Mouse (Mus musculus): Measurements from ENCODE around the gene Sgca.
A peak's percentile ranks its signal among the peaks of the same experiment; 100 is the strongest.

Sgca gene

GRCm38 (mm10) chr11:94943054-94943453, 33.1 kb downstream of the Sgca start:
- DNase-seq (ENCODE audit: low spot score): no peak

DNA sequence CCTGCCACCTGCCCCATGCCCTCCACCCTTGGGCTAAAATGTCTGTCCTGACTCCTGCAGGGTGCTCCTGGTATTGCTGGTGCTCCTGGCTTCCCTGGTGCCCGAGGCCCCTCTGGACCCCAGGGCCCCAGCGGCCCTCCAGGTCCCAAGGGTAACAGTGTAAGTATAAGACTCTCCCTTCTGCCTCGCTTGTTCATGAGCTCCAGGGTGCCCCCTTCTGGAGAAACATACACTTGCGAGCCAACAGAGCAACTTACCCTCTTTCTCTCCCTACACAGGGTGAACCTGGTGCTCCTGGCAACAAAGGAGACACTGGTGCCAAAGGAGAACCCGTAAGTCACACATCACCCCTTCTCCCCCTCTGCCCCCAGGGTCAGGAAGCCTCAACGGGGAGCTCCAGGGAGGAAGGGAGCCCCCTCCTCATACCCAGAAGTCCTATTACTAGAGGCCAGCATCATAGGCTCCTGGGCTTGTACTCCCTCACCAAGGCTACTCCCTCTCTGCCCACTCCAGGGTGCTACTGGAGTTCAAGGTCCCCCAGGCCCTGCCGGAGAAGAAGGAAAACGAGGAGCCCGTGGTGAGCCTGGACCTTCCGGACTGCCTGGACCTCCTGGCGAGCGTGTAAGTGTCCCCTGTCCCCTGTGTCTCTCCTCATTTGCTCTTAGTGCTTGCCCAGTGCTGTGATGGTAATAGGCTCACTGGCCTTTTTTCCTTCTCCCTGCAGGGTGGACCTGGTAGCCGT, 33.7 kb downstream of the Sgca start:
- no peak for DNase-seq (ENCODE audit: low spot score)

- DNase-seq (ENCODE audit: low spot score): no peak
These were observed 34.4 kb downstream of the Sgca start for GRCm38 (mm10) chr11:94941776-94942175.

- no peak for DNase-seq (ENCODE audit: low spot score)
These were observed 35.0 kb downstream of the Sgca start for GRCm38 (mm10) chr11:94941121-94941520.

DNA sequence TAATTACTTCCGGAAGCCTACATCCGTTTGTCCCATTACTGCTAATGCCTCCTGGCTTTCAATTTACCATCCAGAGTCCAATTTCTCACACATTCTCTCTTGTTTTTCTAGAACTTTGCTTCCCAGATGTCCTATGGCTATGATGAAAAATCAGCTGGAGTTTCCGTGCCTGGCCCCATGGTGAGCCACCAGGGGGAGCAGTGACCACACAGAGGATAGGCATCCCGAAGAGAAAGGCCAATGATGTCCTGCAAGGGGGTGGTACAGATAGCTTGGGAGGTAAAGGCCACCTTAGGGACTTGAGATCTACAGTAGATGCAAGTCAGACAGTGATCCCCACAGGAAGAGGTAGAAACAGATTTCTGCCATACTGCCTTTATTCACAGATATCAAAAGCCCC, 36.8 kb downstream of the Sgca start:
- no peak for DNase-seq (ENCODE audit: low spot score)

- no peak for DNase-seq (ENCODE audit: low spot score)
These were observed 37.8 kb downstream of the Sgca start for GRCm38 (mm10) chr11:94938296-94938695.

DNA sequence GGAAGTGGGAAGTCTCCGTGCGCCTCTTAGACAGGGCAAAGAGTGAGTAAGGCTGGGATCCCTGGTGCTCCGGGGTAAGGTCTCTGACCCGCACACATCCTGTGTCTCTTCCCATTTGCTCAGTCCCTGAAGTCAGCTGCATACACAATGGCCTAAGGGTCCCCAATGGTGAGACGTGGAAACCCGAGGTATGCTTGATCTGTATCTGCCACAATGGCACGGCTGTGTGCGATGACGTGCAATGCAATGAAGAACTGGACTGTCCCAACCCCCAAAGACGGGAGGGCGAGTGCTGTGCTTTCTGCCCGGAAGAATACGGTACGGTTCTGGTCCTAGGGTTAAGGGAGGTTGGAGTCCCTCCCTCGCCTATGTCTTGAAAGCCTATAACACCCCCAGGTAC, 38.3 kb downstream of the Sgca start:
- DNase-seq (ENCODE audit: low spot score): no peak

GRCm38 (mm10) chr11:94937335-94937781, 38.8 kb downstream of the Sgca start:
- DNase-seq (ENCODE audit: low spot score): peak; percentile 71

DNA sequence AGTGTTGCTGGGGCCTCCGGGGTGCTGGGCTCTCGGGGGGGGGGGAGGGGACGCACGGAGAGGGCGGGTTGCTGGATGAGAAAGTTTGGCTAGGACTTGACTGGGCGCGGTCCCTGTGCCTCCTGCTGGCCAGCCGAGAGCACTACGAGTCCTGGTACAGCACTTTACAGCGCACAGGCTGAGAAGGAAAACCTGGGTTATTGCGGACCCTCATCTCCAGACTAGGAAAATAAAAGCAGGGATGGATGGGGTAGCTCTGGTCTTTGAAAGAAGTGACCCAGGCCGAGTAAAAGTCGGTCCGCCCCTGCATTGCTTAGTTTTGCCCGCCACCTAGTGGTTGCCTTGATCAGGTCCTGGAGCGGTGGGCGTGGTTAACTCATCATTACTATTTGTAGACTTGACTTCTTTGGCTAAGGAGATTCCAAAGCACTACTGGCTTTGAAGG, 39.3 kb downstream of the Sgca start:
- DNase-seq (ENCODE audit: low spot score): peak; percentile 81

DNA sequence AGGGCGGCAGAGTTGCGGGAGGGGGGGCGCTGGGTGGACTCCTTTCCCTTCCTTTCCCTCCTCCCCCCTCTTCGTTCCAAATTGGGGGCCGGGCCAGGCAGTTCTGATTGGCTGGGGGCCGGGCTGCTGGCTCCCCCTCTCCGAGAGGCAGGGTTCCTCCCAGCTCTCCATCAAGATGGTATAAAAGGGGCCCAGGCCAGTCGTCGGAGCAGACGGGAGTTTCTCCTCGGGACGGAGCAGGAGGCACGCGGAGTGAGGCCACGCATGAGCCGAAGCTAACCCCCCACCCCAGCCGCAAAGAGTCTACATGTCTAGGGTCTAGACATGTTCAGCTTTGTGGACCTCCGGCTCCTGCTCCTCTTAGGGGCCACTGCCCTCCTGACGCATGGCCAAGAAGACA, 40.1 kb downstream of the Sgca start, which contains the start of gene Col1a1:
TSS of gene Col1a1 (plus strand) at position 180 of the 400 bp plus-strand sequence.
- DNase-seq (ENCODE audit: low spot score): peak; percentile 74

- DNase-seq (ENCODE audit: low spot score): no peak
These were observed 41.6 kb downstream of the Sgca start for GRCm38 (mm10) chr11:94934526-94934925.

DNA sequence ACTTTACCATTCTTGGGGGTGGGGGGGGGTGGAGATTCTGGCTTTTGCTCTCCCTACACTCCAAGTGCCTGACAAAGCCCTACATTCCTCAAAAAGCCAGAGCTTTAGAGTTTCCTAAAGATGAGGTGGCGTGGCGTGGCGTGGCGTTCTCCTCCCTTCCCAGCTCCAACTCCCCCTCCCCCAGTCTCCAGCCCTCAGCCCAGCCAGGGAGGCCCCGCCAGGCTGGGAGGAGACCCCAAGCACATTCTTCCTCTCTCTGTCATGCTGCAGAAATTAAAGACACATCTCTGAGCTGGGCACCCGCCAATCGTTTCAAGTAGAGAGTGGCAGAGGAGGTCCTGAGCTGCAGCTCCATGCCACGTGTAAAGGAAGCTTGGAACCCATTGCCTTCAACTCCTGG, 42.5 kb downstream of the Sgca start:
- no peak for DNase-seq (ENCODE audit: low spot score)

GRCm38 (mm10) chr11:94930151-94930550, 46.0 kb downstream of the Sgca start:
- DNase-seq (ENCODE audit: low spot score): no peak

DNA sequence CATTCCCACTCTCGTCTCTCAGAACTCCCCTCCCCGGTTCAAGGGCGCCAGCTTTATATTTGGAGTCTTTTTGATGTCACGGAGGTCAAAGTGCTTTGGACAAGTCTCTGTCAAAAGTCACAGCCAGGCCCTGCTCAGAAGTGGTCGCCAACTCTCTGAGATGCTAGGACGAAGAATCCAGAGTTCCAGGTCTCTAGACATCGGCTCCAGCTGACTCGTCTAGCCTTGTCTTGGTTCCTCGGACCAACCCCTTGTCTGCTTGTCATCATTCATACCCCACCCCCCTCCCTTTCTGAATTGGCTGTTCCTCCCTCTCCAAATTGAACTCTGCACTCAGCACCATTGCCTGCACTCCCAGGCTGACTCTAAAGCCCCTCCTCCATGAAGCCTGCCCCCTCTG, 46.5 kb downstream of the Sgca start:
- no peak for DNase-seq (ENCODE audit: low spot score)

DNA sequence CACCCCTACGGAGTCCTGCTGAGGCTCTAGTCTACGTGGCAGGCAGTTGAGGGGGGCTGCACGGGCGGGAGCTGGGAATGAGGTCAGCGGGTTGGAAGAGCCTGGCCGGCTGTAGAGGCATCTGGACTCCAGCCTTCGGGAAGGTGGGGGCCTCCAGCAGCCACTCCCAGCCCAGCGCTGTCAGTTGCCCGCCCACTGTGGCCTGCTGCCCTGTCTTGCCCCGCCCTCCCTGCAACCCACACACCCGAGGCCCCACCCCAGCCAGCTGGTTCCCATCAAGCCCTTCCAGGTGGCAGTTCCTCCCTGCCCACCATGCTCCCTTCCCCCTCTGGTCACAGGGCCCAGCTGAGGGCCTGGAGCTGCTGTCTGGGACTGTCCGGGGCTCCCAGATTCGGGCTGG, 47.3 kb downstream of the Sgca start:
- peak; percentile 82 for DNase-seq (ENCODE audit: low spot score)

DNA sequence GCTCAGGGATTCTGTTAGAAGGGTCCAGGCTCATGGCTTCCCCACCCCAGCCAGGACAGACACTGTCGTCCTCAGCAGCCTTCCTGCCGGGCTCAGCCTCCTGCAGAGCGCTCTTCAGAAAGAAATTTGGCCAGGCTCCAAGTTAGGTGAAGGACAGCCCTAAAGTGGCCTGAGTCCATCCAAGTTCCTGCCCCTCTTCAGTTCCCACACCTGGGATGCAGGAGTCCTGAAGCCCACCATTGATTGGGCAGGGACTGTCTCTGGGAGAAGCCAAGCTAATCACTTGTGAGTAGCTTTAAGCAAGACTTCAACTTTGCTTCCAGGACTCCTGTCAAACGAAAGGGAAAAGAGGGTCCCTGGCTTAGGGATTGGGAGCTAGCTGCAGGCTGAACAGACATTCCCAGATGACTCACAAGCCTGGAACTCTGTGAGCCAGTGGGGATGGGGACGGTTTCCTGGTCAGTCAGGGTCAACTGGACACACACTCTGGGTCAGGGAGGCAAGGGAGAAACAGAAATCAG, 48.3 kb downstream of the Sgca start:
- no peak for DNase-seq (ENCODE audit: low spot score)

- DNase-seq (ENCODE audit: low spot score): no peak
These were observed 49.7 kb downstream of the Sgca start for GRCm38 (mm10) chr11:94926431-94926830.

GRCm38 (mm10) chr11:94924977-94925376, 51.1 kb downstream of the Sgca start:
- no peak for DNase-seq (ENCODE audit: low spot score)

GRCm38 (mm10) chr11:94920996-94921401, 55.1 kb downstream of the Sgca start:
- DNase-seq (ENCODE audit: low spot score): no peak

DNA sequence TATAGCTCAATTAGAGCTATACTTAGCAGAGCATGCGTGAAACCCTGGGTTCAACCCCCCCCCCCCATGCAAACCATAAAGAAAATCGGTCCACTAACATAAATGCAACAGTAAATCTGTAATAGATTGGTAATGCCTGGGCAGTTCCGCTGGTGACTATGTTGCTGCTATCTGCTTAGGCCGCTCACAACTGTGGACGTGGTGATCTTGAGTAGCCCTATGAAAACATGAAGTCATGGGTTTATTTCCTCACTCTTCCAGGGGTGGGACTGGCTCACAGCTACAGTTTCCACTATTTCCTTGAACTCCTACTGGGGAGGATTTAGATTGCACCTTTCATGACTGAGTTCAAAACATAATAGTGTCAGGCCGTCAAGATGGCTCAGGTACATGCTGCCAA, 58.4 kb downstream of the Sgca start:
- DNase-seq (ENCODE audit: low spot score): no peak

DNA sequence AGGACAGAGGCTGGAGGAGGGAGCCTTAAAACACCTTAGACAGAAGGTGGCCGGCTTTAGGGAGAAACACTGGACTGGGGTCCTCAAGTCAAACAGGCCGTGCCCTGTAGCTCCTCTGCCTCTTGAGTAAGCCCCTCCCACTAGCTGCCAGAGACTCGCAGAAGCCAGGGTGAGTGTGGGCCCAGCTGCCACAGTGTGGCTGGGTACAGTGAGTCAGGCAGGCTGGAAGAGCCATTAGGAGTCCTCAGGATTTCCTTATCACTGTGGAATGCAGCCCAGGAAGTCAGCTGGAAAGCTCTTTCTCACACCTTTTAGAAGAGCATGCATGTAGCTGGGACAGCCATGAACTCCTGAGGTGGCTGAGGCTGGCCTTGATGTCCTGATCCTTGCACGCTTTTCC, 59.6 kb downstream of the Sgca start:
- no peak for DNase-seq (ENCODE audit: low spot score)

DNA sequence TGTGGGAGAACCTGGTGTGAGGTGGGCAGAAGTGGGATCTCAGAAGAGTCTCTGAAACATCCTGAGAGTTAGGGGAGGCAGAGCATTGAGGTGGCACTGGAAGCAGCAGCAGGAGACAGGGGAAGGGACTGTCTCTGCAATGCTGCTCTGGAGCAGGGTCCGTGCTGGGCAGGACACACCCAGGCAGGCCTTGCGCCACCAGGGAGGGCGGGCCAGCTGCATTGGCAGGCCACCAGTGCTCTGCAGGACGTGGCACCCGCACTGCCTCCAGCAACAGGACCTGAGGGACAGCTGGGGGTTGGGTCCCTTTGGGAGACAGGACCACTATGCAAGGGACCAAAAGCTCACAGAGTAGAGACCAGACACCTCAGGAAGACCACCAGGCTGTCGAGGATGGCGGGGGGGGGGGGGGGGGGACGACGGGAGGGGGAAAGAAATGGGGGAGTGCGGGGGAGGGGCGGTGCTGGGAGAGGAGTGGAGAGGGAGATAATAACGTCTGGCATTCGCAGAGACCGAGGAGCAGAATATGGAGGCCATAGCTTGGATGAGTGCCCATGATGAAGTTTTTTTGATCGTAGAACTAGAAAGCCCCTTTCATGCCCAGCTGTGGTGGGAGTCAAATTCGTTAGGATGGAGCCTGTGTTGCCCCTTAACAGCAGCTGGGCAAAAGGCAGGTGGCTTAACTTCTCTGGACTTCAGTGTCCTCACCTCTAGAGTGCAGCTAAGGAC, 60.3 kb downstream of the Sgca start:
- DNase-seq (ENCODE audit: low spot score): no peak
